Mouse (Mus musculus): ENCODE measurements around the gene Enho. TPM values are rescaled to one million over a fixed set of nuclear protein-coding genes. Genes with fewer than 3 reads are reported as not detected.

The Enho gene
- total RNA-seq, 2 experiments from 2014 or later, result 29.0 to 37.6 TPM

DNA sequence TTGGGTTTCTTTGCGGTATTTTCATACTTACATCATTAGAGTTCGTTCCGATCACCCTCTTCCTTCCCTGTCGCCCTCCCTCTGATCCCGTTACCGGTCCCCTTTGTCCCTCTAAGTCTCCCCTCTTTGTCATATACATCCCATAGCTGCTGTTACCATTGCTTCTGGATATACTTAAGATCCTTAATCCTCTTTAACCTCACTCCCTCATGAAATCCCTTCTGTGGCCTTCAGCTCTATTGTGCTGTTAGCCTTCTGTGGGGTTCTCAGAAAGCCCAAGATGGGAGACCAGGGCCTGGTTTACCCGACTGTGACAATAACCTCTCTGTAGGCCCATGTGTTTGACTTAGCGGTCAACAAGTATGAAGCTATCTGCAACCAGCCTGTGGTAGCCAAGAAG, 5.5 kb downstream of the Enho start:
- no peak for DNase-seq (ENCODE audit: low spot score in 2 of 2)

DNA sequence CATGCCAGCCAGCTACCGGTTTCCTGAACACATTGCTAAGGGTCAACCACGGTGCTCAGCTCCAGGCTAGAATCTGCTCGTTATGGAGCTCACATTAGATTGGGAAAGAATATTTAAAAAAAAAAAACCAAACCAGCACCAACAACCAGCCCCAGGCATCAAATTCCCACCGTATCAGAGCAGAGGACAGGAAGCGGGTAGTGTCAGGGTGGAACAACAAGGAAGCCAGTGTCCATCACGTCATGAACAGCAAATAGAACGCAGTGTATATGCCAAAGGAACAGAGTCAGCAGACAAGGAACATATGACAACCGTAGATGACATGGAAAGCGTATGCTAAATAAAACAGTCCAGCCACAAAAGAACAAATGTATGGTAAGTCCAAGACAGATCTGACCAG, 7.1 kb downstream of the Enho start:
- DNase-seq (ENCODE audit: low spot score in 2 of 2), result no peak

DNA sequence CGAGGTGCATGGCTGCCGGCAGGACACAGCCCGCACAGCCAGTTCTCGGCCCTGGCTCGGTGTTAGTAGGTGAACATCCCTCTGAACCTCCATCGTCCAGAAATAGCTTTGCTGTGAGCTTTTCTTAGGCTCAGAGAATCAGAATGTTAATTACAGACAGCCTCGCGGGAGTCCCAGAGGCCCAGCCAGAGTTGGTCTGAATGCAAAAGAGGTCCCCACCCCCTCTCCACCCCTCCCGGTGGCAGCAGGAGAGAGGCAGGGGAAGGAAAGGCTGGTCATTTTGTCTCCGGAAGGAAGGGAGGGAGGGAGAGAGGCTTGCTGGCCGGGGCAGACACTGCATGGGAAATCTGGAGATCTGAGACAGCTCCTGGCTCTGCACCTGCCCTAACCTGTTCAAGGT, 8.7 kb downstream of the Enho start:
- DNase-seq (ENCODE audit: low spot score in 2 of 2), result no peak

- no peak for DNase-seq (ENCODE audit: low spot score in 2 of 2)
Measured at GRCm38 (mm10) chr4:41630196-41630595, 9.9 kb downstream of the Enho start.

DNA sequence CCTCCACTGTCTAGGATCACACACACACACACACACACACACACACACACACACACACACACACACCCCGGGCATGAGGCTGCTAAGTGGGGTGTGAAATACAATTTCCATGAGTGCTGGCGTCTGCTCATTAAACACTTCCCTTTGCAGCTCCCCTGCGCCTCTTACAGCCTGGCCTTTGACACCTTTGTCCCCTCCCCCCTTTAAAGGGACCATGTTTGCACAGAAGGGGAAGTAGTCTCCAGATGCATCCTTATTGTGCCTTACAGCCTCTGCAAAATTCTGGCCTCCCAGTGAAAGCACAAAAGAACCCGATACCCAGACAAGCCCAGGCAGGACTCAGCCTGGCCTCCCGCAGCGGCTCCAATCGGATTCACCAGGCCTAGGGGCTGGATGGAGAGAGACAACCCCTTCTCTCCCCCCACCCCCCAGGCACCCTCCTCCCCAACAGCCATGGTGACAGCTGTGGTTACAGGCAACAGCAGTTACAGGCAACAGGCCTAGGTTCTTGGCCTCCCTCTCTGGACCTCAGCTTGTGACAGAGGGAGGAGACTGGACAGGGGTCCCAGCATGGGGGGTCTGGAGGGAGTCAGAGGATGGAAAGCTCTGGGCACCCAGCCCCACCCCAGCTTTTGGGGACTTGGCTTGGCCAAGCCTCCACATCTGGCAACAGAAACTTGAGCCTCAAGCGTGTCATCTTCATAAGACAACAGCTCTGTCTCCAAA, 11.8 kb downstream of the Enho start:
- peak; percentile 49 to 75 for DNase-seq (ENCODE audit: low spot score in 2 of 2)

DNA sequence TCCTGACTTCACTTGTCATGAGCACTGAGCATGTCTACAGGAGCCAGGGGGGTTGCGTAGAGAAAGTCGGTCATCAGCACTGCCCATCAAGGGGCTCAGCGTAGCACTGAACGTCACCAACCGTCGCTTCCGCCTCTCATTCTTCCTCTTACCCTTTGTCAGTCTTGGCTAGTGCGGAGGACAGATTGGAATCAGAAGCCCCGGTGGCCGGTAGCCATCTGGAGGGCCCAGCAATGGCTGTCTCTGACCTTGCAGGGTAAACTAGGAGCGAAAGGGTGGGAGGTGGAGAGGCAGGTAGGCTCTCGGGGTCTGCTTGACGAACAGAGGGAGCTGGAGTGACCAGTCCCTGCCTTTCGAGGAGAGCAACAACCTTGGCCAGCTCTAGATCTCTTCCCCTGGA, 18.1 kb downstream of the Enho start:
- no peak for DNase-seq (ENCODE audit: low spot score in 2 of 2)

DNA sequence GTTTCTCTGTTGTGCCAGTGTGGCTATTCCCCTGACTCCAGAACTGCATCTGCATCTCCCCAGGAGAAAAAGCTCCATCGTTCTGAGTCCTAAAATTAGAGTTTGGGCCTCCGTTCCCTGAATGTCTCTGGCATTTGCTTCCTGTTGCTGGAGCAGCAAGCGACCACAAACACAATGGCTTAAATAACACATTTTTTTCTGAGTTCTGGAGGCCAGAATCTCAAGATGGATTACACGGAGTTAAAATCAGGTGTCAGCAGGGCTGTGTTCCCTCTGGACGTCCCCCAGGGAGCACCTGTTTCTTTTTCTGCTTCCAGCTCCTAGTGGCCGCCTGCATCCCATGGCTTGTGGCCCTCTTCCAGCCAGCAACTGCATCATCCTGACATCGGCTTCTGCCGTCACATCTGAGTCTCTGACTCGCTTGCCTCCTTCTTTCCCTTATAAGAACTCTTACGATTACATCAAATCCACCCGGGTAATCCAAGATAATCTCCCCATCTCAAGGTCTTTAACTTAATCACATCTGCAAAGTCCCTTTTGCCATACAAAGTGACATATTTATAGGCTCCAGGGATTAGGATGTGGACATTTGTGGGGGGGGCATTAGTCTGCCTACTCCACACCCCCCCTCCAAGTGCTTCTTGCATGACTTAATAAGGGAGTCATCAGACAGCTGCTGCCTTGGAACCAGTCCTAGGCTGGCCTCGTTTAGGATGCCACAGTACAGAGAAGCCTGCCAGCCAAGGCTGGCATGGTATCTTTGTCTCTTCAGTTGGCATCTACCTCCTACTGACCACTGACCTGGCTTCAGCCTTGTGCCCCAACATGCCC, 21.0 kb downstream of the Enho start:
- peak in 1 of 2 experiments; percentile 70 for DNase-seq (ENCODE audit: low spot score in 2 of 2)

DNA sequence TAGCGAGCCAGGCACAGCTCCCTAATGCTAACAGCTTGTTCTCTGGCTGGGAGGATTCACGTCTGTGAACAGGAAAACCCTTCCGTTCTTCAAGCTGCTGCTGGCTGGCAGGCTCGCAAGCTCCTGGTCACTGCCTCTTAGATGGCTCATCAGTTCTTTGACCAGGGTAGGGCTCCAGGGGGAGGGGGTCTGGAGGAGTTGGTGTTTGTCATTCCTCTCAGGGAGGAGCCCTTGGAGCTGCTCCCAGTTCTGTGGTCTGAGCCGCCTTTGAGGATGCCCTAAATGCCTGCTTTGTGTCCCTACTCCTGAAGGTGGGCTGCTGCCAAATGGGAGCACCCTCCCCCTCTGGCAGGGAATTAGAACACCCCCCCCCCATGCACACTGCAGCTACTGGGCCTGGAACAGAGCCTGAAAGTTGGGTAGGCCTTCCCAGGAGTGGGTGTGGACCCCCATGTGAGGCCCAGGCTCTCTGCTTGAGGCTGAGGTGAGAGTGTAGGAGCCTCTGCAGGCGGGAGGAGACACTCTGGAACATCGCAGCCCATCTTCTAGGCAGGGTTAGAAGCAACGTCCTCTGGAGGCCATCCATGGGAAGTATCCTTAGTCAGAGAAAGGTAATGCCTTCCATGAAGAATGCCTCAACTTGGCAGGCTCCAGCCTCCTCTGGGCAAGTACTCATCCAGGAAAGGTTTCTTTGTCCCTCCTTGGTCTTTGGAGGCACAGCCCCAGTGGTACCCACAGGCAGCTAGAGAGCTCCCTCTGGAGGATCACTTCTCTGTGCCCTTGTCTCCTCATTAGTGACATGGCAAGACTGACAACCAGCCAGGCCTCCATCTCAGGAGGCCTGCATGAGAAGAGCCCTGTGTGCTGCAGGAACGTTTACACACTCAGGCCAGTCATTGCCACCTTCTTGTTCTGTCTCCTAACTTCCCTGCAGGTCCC, 24.2 kb downstream of the Enho start:
- DNase-seq (ENCODE audit: low spot score in 2 of 2), result no peak

GRCm38 (mm10) chr4:41614156-41614555, 26.0 kb downstream of the Enho start:
- DNase-seq (ENCODE audit: low spot score in 2 of 2), result peak; percentile 82 to 86

GRCm38 (mm10) chr4:41612166-41612565, 28.0 kb downstream of the Enho start:
- no peak for DNase-seq (ENCODE audit: low spot score in 2 of 2)

DNA sequence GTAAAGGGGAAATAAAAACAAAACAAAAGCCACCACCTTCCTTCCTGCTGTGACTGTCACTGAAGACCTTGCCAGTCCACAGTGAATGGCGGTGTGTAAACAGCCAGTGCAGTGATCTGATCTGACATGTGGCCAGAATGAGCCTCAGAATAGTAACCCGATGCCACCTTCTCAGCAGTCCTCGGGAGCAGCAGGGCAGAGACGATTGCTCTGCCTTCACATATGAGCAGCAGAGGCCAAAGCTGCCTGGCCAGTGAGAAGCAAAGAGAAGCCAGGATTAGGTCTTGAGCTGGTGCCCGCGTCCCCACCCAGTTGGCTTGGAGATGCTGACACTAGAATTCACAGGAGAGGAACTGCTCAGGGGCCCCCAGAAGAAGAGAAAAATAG, 29.5 kb downstream of the Enho start:
- DNase-seq (ENCODE audit: low spot score in 2 of 2), result no peak

GRCm38 (mm10) chr4:41609681-41610593, 30.2 kb downstream of the Enho start:
- DNase-seq (ENCODE audit: low spot score in 2 of 2), result no peak

DNA sequence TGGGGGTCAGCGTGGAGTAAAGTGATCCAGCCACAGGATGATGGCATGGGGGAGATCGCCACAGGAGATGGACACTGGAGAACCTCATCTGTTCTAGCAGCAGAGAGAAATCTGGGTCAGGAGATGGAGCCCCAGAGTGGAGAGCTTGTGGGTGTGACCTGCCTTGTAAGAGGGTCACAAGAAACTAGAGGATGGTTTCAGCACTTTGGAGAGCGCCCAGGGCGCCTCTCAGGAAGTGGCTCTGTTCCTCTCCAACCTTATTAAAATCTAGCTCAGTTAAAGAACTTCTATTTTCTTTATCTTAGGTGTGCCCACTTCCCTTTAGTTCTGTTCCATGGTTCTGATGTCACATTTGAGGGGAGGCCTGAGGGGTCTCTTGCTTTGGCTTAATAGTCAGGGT, 33.3 kb downstream of the Enho start:
- peak in 1 of 2 experiments; percentile 70 for DNase-seq (ENCODE audit: low spot score in 2 of 2)

DNA sequence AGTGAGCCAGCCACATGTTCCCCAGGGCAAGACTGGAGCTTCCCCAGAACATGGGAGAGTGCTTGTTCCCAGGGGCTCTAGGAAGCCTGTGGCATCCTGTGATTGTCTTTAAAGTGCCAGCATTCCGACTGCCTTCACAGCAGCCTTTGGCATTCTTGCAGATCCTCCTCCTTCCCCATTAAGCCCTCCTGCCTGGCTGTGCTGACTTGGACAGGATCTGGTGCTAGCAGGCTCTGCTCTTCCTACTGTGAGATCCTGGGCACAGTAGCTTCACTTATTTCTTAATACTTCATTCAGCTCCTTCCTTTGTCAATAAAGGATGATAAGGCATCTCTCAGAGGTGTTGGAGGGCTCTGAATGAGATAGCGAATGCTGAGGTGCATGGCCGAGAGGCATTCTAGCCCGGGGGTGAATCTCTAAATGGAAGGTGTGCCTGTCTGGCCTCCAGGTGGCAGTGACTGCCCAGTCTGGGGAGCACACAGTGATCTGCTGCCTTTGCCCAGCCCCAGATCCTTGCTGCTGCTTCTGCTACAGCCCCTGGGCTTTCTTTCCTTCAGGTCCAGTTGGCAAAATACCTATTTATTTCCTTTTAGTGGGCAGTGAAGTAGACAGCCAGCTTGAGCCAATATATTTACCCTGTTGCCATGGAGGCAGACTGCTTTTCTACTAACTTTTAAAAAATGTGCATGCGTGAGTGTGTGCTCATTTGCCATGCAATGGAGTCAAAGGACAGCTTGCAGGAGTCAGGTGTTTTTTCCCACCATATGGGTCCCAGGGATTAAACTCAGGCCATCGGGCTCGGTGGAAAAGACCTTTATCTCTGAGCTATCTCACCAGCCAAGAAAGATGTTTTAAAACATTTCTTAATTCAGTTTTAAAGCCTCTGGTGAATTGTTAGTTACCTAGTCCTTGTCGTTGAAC, 35.4 kb downstream of the Enho start:
- DNase-seq (ENCODE audit: low spot score in 2 of 2), result no peak

DNA sequence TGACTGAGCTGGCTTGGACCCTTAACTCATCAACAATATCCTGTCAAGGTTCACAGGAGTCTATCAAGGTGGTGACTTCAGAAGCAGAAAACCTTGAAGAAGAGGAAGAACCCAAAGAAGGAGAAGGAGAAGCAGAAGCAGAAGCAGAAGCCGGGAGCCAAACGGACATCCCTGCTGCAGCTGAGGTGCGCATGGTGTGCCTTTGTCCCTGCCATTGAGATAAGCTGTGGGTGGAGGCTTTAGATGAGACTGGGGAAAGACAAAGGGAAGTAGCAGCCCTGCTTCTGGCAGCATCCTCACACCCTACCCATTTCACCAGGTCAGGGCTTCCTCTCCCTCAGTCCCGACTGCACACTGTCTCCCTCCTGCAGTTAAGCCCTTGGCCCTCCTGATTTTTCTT, 37.3 kb downstream of the Enho start:
- no peak for DNase-seq (ENCODE audit: low spot score in 2 of 2)
